Mouse (Mus musculus) myocyte (in vitro differentiated cells): ENCODE measurements around the gene Arhgap21. TPM values are rescaled to one million over a fixed set of nuclear protein-coding genes. Genes with fewer than 3 reads are reported as not detected.
A peak's percentile ranks its signal among the peaks of the same experiment; 100 is the strongest.
"Not testable (repeated sequence)": the region's sequence is repeated elsewhere in the genome, so short reads cannot be mapped to it uniquely, and the experiment has no call there.

ENCODE experiments used
- H3K27me3 ChIP-seq: one replicate; pipeline ENCODE4 v1.6.1; 2011; ENCODE audit not compliant: control insufficient read depth, insufficient read depth, insufficient read length
- H3K36me3 ChIP-seq: one replicate; pipeline ENCODE4 v1.6.1; 2011; ENCODE audit not compliant: control insufficient read depth, insufficient read depth
- H3K4me2 ChIP-seq: one replicate; pipeline ENCODE4 v1.6.1; 2011; ENCODE audit warnings: low read depth, control low read depth
- H3K4me3 ChIP-seq: one replicate; pipeline ENCODE4 v1.5.1; 2011; ENCODE audit warnings: mild to moderate bottlenecking, control low read depth, moderate library complexity
- H3K79me2 ChIP-seq: one replicate; pipeline ENCODE4 v1.6.1; 2011; ENCODE audit not compliant: control insufficient read depth, insufficient read depth
- H3ac ChIP-seq: one replicate; pipeline ENCODE4 v1.6.1; 2011; ENCODE audit not compliant: control insufficient read depth, insufficient read length
- CEBPB ChIP-seq: IDR thresholded peaks from 2 replicates; pipeline ENCODE4 v1.6.1; 2011; ENCODE audit warnings: mild to moderate bottlenecking, moderate library complexity; ENCODE audit not compliant: poor library complexity, insufficient read depth, severe bottlenecking
- E2F4 ChIP-seq: IDR thresholded peaks from one replicate; pipeline ENCODE4 v1.6.1; 2011; ENCODE audit warnings: mild to moderate bottlenecking, control low read depth, moderate library complexity; ENCODE audit not compliant: insufficient read depth
- MAX ChIP-seq: IDR thresholded peaks from one replicate; pipeline ENCODE4 v1.6.1; 2011; ENCODE audit warnings: low read depth, mild to moderate bottlenecking, control low read depth
- MYOD1 ChIP-seq, 3 experiments: IDR thresholded peaks; one replicate each; pipeline ENCODE4 v1.6.1; 2011; ENCODE audit warnings: control low read depth in 2 of 3, low read depth in 2 of 3, mild to moderate bottlenecking in 2 of 3, moderate library complexity in 1 of 3; ENCODE audit not compliant: insufficient read length in 2 of 3, control insufficient read depth in 1 of 3
- MYOG ChIP-seq, 3 experiments: IDR thresholded peaks; one replicate each; pipeline ENCODE4 v1.6.1; 2011; ENCODE audit warnings: control low read depth in 2 of 3, low read depth in 2 of 3, mild to moderate bottlenecking in 2 of 3; ENCODE audit not compliant: insufficient read length in 2 of 3, control insufficient read depth in 1 of 3, insufficient read depth in 1 of 3
- POLR2A ChIP-seq: IDR thresholded peaks from one replicate; pipeline ENCODE4 v1.6.1; 2011; ENCODE audit warnings: low read depth, mild to moderate bottlenecking, control low read depth, moderate library complexity; ENCODE audit not compliant: insufficient read length
- POLR2AphosphoS2 ChIP-seq: IDR thresholded peaks from one replicate; pipeline ENCODE4 v1.6.1; 2011; ENCODE audit warnings: low read depth, control low read depth; ENCODE audit not compliant: insufficient read length
- REST ChIP-seq: IDR thresholded peaks from one replicate; pipeline ENCODE4 v1.6.1; 2011; ENCODE audit warnings: mild to moderate bottlenecking, control low read depth, moderate library complexity; ENCODE audit not compliant: insufficient read depth, insufficient read length
- SRF ChIP-seq: IDR thresholded peaks from one replicate; pipeline ENCODE4 v1.6.1; 2011; ENCODE audit warnings: low read depth; ENCODE audit not compliant: control insufficient read depth, insufficient read length
- TCF12 ChIP-seq: IDR thresholded peaks from one replicate; pipeline ENCODE4 v1.6.1; 2011; ENCODE audit warnings: mild to moderate bottlenecking, control low read depth; ENCODE audit not compliant: poor library complexity, insufficient read depth, severe bottlenecking
- TCF3 ChIP-seq: IDR thresholded peaks from one replicate; pipeline ENCODE4 v1.6.1; 2011; ENCODE audit warnings: low read depth, control low read depth; ENCODE audit not compliant: insufficient read length
- USF1 ChIP-seq: IDR thresholded peaks from one replicate; pipeline ENCODE4 v1.6.1; 2011; ENCODE audit warnings: low read depth, mild to moderate bottlenecking, control low read depth, moderate library complexity
- polyA plus RNA-seq: library from polyadenylated mRNA; unstranded; fragments of >200 nt; fragmentation: generic; extraction: Trizol; gene quantifications from one replicate; pipeline ENCODE4 v1.2.1, GENCODE M21; 2012; ENCODE audit warnings: missing spikeins

Gene Arhgap21
- polyA plus RNA-seq, 1 experiment: 18.0 TPM

- Histone ChIP-seq H3ac (no peak overlapping the region), H3K4me2 (peak overlapping the region; percentile 8)
- TF ChIP-seq SRF: no peak
- no peak for TF ChIP-seq USF1
- no peak for TF ChIP-seq E2F4
- no peak for TF ChIP-seq CEBPB
- no peak for TF ChIP-seq POLR2AphosphoS2
- TF ChIP-seq POLR2A: no peak
- peak in 2 of 3 experiments; percentile 67 to 74 for TF ChIP-seq MYOD1 (IDR thresholded peaks at IDR 0.05; ENCODE audit: control insufficient read depth in 1 of 3, insufficient read length in 2 of 3, low read depth in 2 of 3)
- TF ChIP-seq MAX: no peak
- TF ChIP-seq REST: no peak
- TF ChIP-seq MYOG (IDR thresholded peaks at IDR 0.05; ENCODE audit: control insufficient read depth in 1 of 3, insufficient read depth in 1 of 3, insufficient read length in 2 of 3, low read depth in 2 of 3): peak in 1 of 3 experiments; percentile 74
- no peak for TF ChIP-seq TCF3
- TF ChIP-seq TCF12: peak; percentile 30
These were observed 29.3 kb downstream of the Arhgap21 start for GRCm38 (mm10) chr2:20939367-20939766.

GRCm38 (mm10) chr2:20936609-20937221, 32.0 kb downstream of the Arhgap21 start:
- Histone ChIP-seq H3K4me3 (no peak overlapping the region), H3ac (no peak overlapping the region), H3K79me2 (peaks cover 99% of the 10 kb centered on the region), H3K27me3 (no peaks in the 10 kb centered on the region), H3K4me2 (no peak overlapping the region), H3K36me3 (no peaks in the 10 kb centered on the region)
- no peak for TF ChIP-seq MYOD1 (IDR thresholded peaks at IDR 0.05; ENCODE audit: control insufficient read depth in 1 of 3, insufficient read length in 2 of 3, low read depth in 2 of 3)
- TF ChIP-seq MAX: no peak
- TF ChIP-seq POLR2A: no peak
- TF ChIP-seq POLR2AphosphoS2: no peak
- no peak for TF ChIP-seq E2F4
- no peak for TF ChIP-seq REST
- TF ChIP-seq TCF3: no peak
- no peak for TF ChIP-seq MYOG (IDR thresholded peaks at IDR 0.05; ENCODE audit: control insufficient read depth in 1 of 3, insufficient read depth in 1 of 3, insufficient read length in 2 of 3, low read depth in 2 of 3)
- TF ChIP-seq TCF12: no peak
- no peak for TF ChIP-seq USF1
- TF ChIP-seq CEBPB: no peak

More at GRCm38 (mm10) chr2:20939367-20939766, 29.3 kb downstream of the Arhgap21 start:
- Histone ChIP-seq H3K36me3 (no peaks in the 10 kb centered on the region), H3K27me3 (no peaks in the 10 kb centered on the region), H3K4me3 (no peak overlapping the region), H3K79me2 (peaks cover 97% of the 10 kb centered on the region)

- H3K27me3 ChIP-seq: no peaks in the 10 kb centered on the region
- H3K36me3 ChIP-seq: no peaks in the 10 kb centered on the region
- H3K4me3 ChIP-seq: no peak overlapping the region
- TF ChIP-seq MYOD1 (IDR thresholded peaks at IDR 0.05; ENCODE audit: control insufficient read depth in 1 of 3, insufficient read length in 2 of 3, low read depth in 2 of 3): no peak
- H3ac ChIP-seq: no peak overlapping the region
- H3K4me2 ChIP-seq: no peak overlapping the region
- H3K79me2 ChIP-seq: peaks cover 99% of the 10 kb centered on the region
These were observed 34.3 kb downstream of the Arhgap21 start for GRCm38 (mm10) chr2:20934406-20934805.

GRCm38 (mm10) chr2:20932748-20933313, 35.9 kb downstream of the Arhgap21 start:
- H3K79me2 ChIP-seq: peaks cover 99% of the 10 kb centered on the region
- TF ChIP-seq REST (no peak), SRF (no peak), USF1 (no peak), MYOD1 (IDR thresholded peaks at IDR 0.05; ENCODE audit: control insufficient read depth in 1 of 3, insufficient read length in 2 of 3, low read depth in 2 of 3) (no peak), E2F4 (no peak), TCF3 (no peak), POLR2A (no peak), CEBPB (no peak), MYOG (IDR thresholded peaks at IDR 0.05; ENCODE audit: control insufficient read depth in 1 of 3, insufficient read depth in 1 of 3, insufficient read length in 2 of 3, low read depth in 2 of 3) (no peak), MAX (no peak), POLR2AphosphoS2 (no peak), TCF12 (no peak)
- no peak overlapping the region for H3K4me3 ChIP-seq
- H3K36me3 ChIP-seq: no peaks in the 10 kb centered on the region
- H3K27me3 ChIP-seq: no peaks in the 10 kb centered on the region
- H3ac ChIP-seq: no peak overlapping the region
- no peak overlapping the region for H3K4me2 ChIP-seq

- H3K79me2 ChIP-seq: peaks cover 99% of the 10 kb centered on the region
- H3K36me3 ChIP-seq, H3K27me3 ChIP-seq, H3K4me2 ChIP-seq, H3ac ChIP-seq, H3K4me3 ChIP-seq: not testable (repeated sequence)
These were observed 36.9 kb downstream of the Arhgap21 start for GRCm38 (mm10) chr2:20931761-20932160.
